Mouse (Mus musculus) hindbrain, embryonic 11.5 days (tissue): Measurements from ENCODE around the gene Adra1b. TPM values are rescaled to one million over a fixed set of nuclear protein-coding genes. Genes with fewer than 3 reads are reported as not detected.

Experiments
- ATAC-seq: fragments of 200-750 bp; cut with Nextera tagmentation; 2 replicates; pipeline ENCODE4 v1.8.0; 2017; ENCODE audit warnings: mild to moderate bottlenecking, moderate TSS enrichment, moderate library complexity; ENCODE audit not compliant: low FRiP score
- DNase-seq: peaks from one replicate; pipeline ENCODE4 v3.0.0-alpha.2; 2015; ENCODE audit warnings: low spot score
- H3K27ac ChIP-seq: fragments of 300-500 bp; sonication (generic); 2 replicates; pipeline ENCODE4 v1.5.1; 2014; ENCODE audit warnings: mild to moderate bottlenecking, low read depth, low read length
- H3K27me3 ChIP-seq: fragments of 300-500 bp; sonication (generic); 2 replicates; pipeline ENCODE4 v1.6.1; 2014; ENCODE audit warnings: mild to moderate bottlenecking, low read length, moderate library complexity, mixed read lengths; ENCODE audit not compliant: control insufficient read depth, insufficient read depth
- H3K36me3 ChIP-seq: fragments of 300-500 bp; sonication (generic); 2 replicates; pipeline ENCODE4 v1.6.1; 2014; ENCODE audit warnings: mild to moderate bottlenecking, low read length, moderate library complexity, mixed read lengths; ENCODE audit not compliant: control insufficient read depth, insufficient read depth
- H3K4me1 ChIP-seq: fragments of 300-500 bp; sonication (generic); replicated peaks from 2 replicates; pipeline ENCODE4 v1.6.1; 2014; ENCODE audit warnings: low read length, mixed read lengths; ENCODE audit not compliant: control insufficient read depth, insufficient read depth
- H3K4me2 ChIP-seq: fragments of 300-500 bp; sonication (generic); replicated peaks from 2 replicates; pipeline ENCODE4 v1.6.1; 2014; ENCODE audit warnings: mild to moderate bottlenecking, low read depth, low read length
- H3K4me3 ChIP-seq: fragments of 300-500 bp; sonication (generic); 2 replicates; pipeline ENCODE4 v1.5.1; 2014; ENCODE audit warnings: low read depth, low read length
- H3K9ac ChIP-seq: fragments of 300-500 bp; sonication (generic); 2 replicates; pipeline ENCODE4 v1.6.1; 2014; ENCODE audit warnings: low read depth, low read length
- H3K9me3 ChIP-seq: fragments of 300-500 bp; sonication (generic); 2 replicates; pipeline ENCODE4 v1.6.1; 2016; ENCODE audit warnings: low read length; ENCODE audit not compliant: control insufficient read depth
- WGBS: fragments of 180-500 bp; shearing (Covaris S2); extraction: QIAGEN DNeasy Blood & Tissue Kit; methylation state at CpG from one replicate; pipeline ENCODE4 v1.1.7; 2014; 5-methylcytosine and 5-hydroxymethylcytosine counted together
- polyA plus RNA-seq: library from polyadenylated mRNA; unstranded; fragments of >200 nt; fragmentation: Nextera tagmentation; extraction: Ambion mirVana; gene quantifications from 2 replicates; pipeline ENCODE4 v1.2.1, GENCODE M21; 2014

Adra1b gene
- polyA plus RNA-seq, 1 experiment from 2014 or later = 0.49 TPM

DNA sequence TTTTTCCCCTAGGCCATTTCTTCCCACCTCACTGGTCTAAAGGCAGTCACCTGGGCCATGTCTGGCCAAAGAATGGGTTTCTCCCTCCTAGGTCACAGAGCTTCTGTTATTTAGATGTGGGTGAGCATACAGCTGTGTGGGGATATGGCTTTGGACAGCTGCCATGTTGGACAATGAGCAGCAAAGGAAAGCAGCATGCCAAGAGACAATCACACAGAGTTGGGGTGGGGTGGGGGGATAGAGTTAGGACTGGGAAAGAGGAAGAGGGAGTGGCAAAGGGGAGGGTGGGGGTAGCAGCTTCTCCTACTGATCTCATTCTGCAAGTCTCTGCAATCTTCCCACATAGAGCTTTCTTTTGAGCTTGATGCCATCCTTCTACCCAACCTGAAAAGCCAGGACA lies 13.4 kb downstream of the Adra1b start:
- Histone ChIP-seq H3K9me3 (no peaks in the 10 kb centered on the region), H3K4me3 (no peak overlapping the region), H3K27ac (no peak overlapping the region), H3K27me3 (no peaks in the 10 kb centered on the region), H3K9ac (no peak overlapping the region), H3K4me1 (no peaks in the 10 kb centered on the region), H3K36me3 (no peaks in the 10 kb centered on the region), H3K4me2 (no peak overlapping the region)
- no peak for ATAC-seq
- DNase-seq = no peak

GRCm38 (mm10) chr11:43884521-43884920 lies 16.5 kb downstream of the Adra1b start:
- Histone ChIP-seq H3K4me1 (no peaks in the 10 kb centered on the region), H3K27me3 (no peaks in the 10 kb centered on the region), H3K36me3 (no peaks in the 10 kb centered on the region), H3K9ac (no peak overlapping the region), H3K9me3 (no peaks in the 10 kb centered on the region), H3K4me2 (no peak overlapping the region), H3K27ac (no peak overlapping the region), H3K4me3 (no peak overlapping the region)
- no peak for ATAC-seq
- DNase-seq = no peak

- ATAC-seq = no peak
- no peak overlapping the region for H3K4me2 ChIP-seq
- H3K4me1 ChIP-seq = no peaks in the 10 kb centered on the region
- H3K27ac ChIP-seq = no peak overlapping the region
- no peaks in the 10 kb centered on the region for H3K36me3 ChIP-seq
- no peaks in the 10 kb centered on the region for H3K9me3 ChIP-seq
- H3K4me3 ChIP-seq = no peak overlapping the region
- H3K27me3 ChIP-seq = no peaks in the 10 kb centered on the region
- no peak for DNase-seq
- no peak overlapping the region for H3K9ac ChIP-seq
- 91% methylated on average over 5 of the region's 5 CpGs for WGBS
Observed at GRCm38 (mm10) chr11:43883641-43884181, 17.3 kb downstream of the Adra1b start.

GRCm38 (mm10) chr11:43877211-43877610 lies 23.8 kb downstream of the Adra1b start:
- 83% methylated on average over 5 of the region's 5 CpGs for WGBS
- H3K27me3 ChIP-seq = no peaks in the 10 kb centered on the region
- no peak overlapping the region for H3K27ac ChIP-seq
- DNase-seq (no peak), ATAC-seq (no peak)
- no peaks in the 10 kb centered on the region for H3K4me1 ChIP-seq
- H3K9me3 ChIP-seq = no peaks in the 10 kb centered on the region
- H3K4me2 ChIP-seq = no peak overlapping the region
- H3K36me3 ChIP-seq = no peaks in the 10 kb centered on the region
- no peak overlapping the region for H3K4me3 ChIP-seq
- H3K9ac ChIP-seq = no peak overlapping the region

DNA sequence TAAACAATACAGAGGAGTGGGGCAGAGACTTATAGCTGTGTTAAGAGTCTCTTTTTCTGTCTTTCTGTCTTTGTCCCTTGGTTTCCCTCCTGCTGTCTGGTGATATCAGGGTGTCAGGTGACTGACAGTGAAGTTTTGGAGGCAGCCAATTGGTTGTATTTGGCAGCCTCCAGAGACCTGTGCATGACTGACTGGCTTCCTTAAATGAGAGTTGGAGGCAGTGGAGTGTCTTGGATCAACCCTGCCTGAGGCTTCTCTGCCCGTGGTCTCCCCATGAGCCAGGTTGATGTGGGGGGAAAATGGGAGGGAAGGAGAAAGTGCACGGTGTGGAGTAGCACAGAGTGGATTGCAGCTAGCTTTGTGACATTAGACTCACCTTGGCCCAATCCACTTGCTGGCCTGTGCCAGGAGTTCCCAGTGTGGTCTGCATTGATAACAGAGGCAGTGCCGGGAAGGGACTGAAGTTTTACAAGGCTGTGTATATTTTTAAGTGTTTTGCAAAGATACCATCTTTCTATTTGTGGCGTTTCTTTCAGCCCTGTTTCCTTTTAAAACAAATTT lies 33.2 kb downstream of the Adra1b start:
- H3K9me3 ChIP-seq = no peaks in the 10 kb centered on the region
- ATAC-seq (no peak), DNase-seq (no peak)
- H3K4me2 ChIP-seq = no peak overlapping the region
- H3K27me3 ChIP-seq = no peaks in the 10 kb centered on the region
- no peak overlapping the region for H3K27ac ChIP-seq
- H3K4me3 ChIP-seq = no peak overlapping the region
- no peak overlapping the region for H3K9ac ChIP-seq
- H3K4me1 ChIP-seq = no peaks in the 10 kb centered on the region
- no peaks in the 10 kb centered on the region for H3K36me3 ChIP-seq
- WGBS = 69% methylated on average over 4 of the region's 4 CpGs

DNA sequence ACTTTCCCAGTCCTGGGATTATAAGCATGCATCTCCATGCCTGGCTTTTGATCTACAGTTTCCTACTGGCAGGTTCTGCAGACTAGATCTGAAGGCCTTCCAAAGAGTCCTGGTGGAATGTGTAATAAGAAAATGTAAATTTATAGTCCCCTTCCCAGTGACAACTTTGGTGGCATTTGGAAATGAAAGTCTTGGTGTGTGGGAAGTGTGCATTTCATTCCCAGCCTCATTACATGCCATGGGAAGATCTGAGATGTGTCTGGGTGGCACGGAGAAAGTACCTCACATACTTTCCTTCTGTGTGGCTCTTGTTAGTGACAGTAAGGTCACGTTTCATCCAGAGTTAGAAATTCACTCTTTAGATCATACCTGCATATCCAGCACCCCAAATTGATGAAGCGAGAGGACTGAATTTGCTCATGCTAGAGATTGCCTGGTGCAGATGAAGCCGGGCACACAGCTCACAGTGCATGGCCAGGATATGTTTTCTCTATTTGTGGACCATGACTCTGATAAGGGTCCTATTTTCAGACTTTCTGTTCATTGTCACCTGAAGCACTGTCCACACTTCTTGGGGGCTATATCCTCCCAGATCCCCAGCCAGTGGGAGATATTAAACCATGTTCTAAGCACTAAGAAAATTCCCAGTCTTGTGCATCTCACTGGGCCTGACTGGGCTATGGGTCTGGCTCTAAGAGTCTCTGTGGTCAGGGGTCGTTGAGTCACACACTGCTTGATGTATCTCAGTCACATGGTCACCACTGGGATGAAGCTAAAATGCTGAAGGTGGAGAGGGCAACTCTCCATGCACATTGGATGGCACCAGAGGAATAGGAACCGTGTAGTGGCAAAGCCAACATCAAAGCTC lies 35.5 kb downstream of the Adra1b start:
- H3K27me3 ChIP-seq = no peaks in the 10 kb centered on the region
- no peaks in the 10 kb centered on the region for H3K36me3 ChIP-seq
- no peak overlapping the region for H3K4me2 ChIP-seq
- H3K9ac ChIP-seq = no peak overlapping the region
- ATAC-seq (no peak), DNase-seq (no peak)
- H3K27ac ChIP-seq = no peak overlapping the region
- no peaks in the 10 kb centered on the region for H3K9me3 ChIP-seq
- no peaks in the 10 kb centered on the region for H3K4me1 ChIP-seq
- 89% methylated on average over 6 of the region's 6 CpGs for WGBS
- no peak overlapping the region for H3K4me3 ChIP-seq

DNA sequence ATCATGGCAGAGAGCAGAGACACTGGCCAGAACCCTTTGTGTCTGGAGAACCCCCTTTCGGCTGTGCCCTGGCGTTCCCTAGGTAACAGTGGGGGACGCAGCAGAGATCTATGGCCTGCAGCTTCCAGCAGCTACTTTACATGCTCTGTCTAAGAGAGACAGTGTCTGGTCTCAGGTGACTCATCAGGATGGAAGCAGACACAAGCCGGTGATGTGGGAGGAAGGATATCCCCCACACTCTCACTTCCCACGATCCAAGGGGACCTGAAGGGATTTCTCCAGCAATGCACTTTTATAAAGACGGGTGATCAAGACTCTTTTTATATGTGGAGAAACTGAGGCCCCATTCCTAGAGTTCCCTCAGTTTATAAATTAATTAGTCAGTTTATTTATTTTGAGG lies 48.0 kb downstream of the Adra1b start:
- Histone ChIP-seq H3K9ac (no peak overlapping the region), H3K27ac (no peak overlapping the region), H3K4me1 (no peaks in the 10 kb centered on the region), H3K4me2 (no peak overlapping the region), H3K27me3 (no peaks in the 10 kb centered on the region), H3K36me3 (no peaks in the 10 kb centered on the region), H3K9me3 (no peaks in the 10 kb centered on the region), H3K4me3 (no peak overlapping the region)
- DNase-seq = no peak
- WGBS = 72% methylated on average over 6 of the region's 6 CpGs
- ATAC-seq = no peak

GRCm38 (mm10) chr11:43848056-43848455 lies 53.0 kb downstream of the Adra1b start:
- Histone ChIP-seq H3K4me3 (no peak overlapping the region), H3K36me3 (no peaks in the 10 kb centered on the region), H3K4me2 (no peak overlapping the region), H3K27me3 (no peaks in the 10 kb centered on the region), H3K4me1 (no peaks in the 10 kb centered on the region), H3K9me3 (no peaks in the 10 kb centered on the region), H3K9ac (no peak overlapping the region), H3K27ac (no peak overlapping the region)
- no peak for DNase-seq
- no peak for ATAC-seq
- 82% methylated on average over 4 of the region's 4 CpGs for WGBS

GRCm38 (mm10) chr11:43841596-43841995 lies 59.4 kb downstream of the Adra1b start:
- no peak overlapping the region for H3K9ac ChIP-seq
- no peak overlapping the region for H3K27ac ChIP-seq
- no peak overlapping the region for H3K4me2 ChIP-seq
- H3K27me3 ChIP-seq = peaks cover 3% of the 10 kb centered on the region; the same call in 1 of the 2 replicates
- H3K9me3 ChIP-seq = no peaks in the 10 kb centered on the region
- H3K36me3 ChIP-seq = no peaks in the 10 kb centered on the region
- H3K4me3 ChIP-seq = no peak overlapping the region
- no peak for DNase-seq
- no peaks in the 10 kb centered on the region for H3K4me1 ChIP-seq
- 80% methylated on average over 10 of the region's 10 CpGs for WGBS
- ATAC-seq = no peak
